Mouse (Mus musculus): ENCODE results near the gene Pik3c2g. TPM values are rescaled to one million over a fixed set of nuclear protein-coding genes. Genes with fewer than 3 reads are reported as not detected.

Pik3c2g gene
- total RNA-seq (2021) (not detected), polyA plus RNA-seq (2012; rRNA removed) (0.09 TPM in 1 of 2 replicates, not detected in the other)
- long read RNA-seq: 0 reads

DNA sequence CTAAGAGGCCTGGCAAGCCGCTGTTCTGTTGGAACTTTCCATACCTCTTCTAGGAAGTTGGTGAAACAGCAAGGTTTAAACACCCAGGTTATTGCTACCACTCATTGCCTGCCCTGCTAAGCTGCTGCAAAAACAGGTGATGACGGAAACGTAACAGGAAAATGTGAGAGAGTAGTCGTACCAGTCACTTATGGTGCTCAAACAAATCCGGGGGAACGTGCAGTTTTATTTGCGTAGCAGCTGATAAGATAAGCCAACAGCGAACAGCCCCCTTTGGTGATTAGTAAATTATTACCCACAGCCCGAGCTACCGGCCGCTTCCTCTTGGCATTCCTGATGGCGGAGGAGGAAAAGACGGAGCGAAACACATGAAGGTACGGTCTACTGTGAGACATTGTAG is at the start of gene Pik3c2g:
TSS of gene Pik3c2g (plus strand) at position 330 of the 400 bp plus-strand sequence.
- no peak within 1 kb of the TSS for H3K9ac ChIP-seq (ENCODE audit: low read depth, low read length)
- TF ChIP-seq CTCF (IDR thresholded peaks at IDR 0.05) (no peak), EP300 (IDR thresholded peaks at IDR 0.05; ENCODE audit: insufficient read depth, low read depth, low read length) (no peak), POLR2A (IDR thresholded peaks at IDR 0.05; ENCODE audit: insufficient read depth, low read depth, low read length) (no peak)
- intact Hi-C loops (cut with DNase I): no loop called here
- H3K79me2 ChIP-seq (replicated peaks; ENCODE audit: control insufficient read depth, insufficient read depth, low read length): no peaks in the 10 kb centered on the region
- H3K27me3 ChIP-seq (ENCODE audit: control insufficient read depth, insufficient read depth, low read length): no peaks in the 10 kb centered on the region
- 14% methylated on average over 15 of the region's 15 CpGs for WGBS
- no peak within 1 kb of the TSS for H3K27ac ChIP-seq
- DNase-seq: no peak
- peaks cover 1% of the 10 kb centered on the region for H3K4me1 ChIP-seq (ENCODE audit: control insufficient read depth, insufficient read depth, low read length)
- no peak within 1 kb of the TSS for H3K4me3 ChIP-seq
- no peaks in the 10 kb centered on the region for H3K36me3 ChIP-seq (ENCODE audit: control insufficient read depth, insufficient read depth, low read length)

DNA sequence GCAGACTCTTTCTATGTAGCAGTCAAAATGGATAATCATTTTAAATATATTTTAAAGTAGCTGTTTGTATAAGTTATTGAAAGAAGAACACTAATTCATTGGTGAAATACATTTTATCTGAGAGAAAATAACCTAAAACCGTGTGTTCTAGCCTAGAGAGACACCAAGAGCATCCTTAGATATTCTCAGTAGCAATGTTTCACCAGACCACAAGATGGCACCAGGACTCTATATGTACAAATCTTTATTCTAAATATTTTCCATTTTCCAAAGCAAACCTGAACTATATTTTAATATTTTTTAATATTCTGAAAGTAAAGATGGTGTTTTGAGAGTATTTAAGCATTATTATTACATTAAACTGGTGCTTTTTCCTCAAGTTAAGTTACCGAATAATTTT is 48.6 kb upstream of the Pik3c2g start:
- no peak overlapping the region for H3K9ac ChIP-seq (ENCODE audit: low read depth, low read length)
- WGBS: 51% methylated on average over 2 of the region's 2 CpGs

DNA sequence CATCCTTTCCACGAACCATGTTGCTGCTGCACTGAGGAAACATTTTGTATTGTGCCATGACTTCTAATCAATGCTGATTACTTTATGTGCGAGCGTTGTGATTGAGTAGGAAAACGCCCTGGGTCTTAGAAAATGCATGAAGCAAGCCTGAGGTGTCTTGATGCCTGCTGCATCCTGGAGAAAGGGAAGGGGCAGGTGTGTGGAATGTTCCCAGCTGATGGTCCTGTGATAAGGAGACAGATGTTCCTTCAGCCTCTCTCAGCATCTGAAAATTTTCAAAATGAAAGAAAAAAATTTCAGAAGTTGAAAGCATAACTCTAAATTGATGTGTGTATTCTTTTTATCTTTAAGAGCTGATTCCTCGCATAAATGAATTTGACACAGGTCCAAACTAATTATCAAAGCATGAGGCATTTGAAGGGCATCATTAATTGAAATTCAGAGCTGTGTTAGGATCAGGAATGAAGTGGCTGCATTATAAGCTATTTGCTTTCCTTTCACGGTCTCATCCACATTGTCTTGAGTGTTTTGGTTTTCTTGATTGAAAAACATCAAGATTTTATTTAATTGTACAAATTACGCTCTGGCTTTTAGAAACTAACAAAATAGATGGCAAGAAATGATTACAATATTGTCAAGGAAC is 31.4 kb upstream of the Pik3c2g start:
- TF ChIP-seq POLR2A (IDR thresholded peaks at IDR 0.05; ENCODE audit: insufficient read depth, low read depth, low read length) (no peak), EP300 (IDR thresholded peaks at IDR 0.05; ENCODE audit: insufficient read depth, low read depth, low read length) (no peak), CTCF (IDR thresholded peaks at IDR 0.05) (no peak)
- Histone ChIP-seq H3K4me3 (no peak overlapping the region), H3K9ac (ENCODE audit: low read depth, low read length) (no peak overlapping the region), H3K36me3 (ENCODE audit: control insufficient read depth, insufficient read depth, low read length) (no peaks in the 10 kb centered on the region), H3K4me1 (ENCODE audit: control insufficient read depth, insufficient read depth, low read length) (no peaks in the 10 kb centered on the region), H3K27me3 (ENCODE audit: control insufficient read depth, insufficient read depth, low read length) (peaks cover 2% of the 10 kb centered on the region; the same call in 1 of the 2 replicates), H3K79me2 (replicated peaks; ENCODE audit: control insufficient read depth, insufficient read depth, low read length) (0 out of 2 replicates have a peak, but pooled peaks cover 2% of the 10 kb centered on the region), H3K27ac (no peak overlapping the region)
- intact Hi-C loops (cut with DNase I): no loop called here
- no peak for DNase-seq
- WGBS: 68% methylated on average over 7 of the region's 7 CpGs

More for the DNA sequence above, 48.6 kb upstream of the Pik3c2g start:
- Histone ChIP-seq H3K79me2 (replicated peaks; ENCODE audit: control insufficient read depth, insufficient read depth, low read length) (no peaks in the 10 kb centered on the region), H3K27me3 (ENCODE audit: control insufficient read depth, insufficient read depth, low read length) (no peaks in the 10 kb centered on the region), H3K27ac (no peak overlapping the region), H3K36me3 (ENCODE audit: control insufficient read depth, insufficient read depth, low read length) (no peaks in the 10 kb centered on the region), H3K4me1 (ENCODE audit: control insufficient read depth, insufficient read depth, low read length) (no peaks in the 10 kb centered on the region), H3K4me3 (no peak overlapping the region)
- intact Hi-C loops (cut with DNase I): no loop called here
- DNase-seq: no peak
- no peak for TF ChIP-seq EP300 (IDR thresholded peaks at IDR 0.05; ENCODE audit: insufficient read depth, low read depth, low read length)
- TF ChIP-seq CTCF (IDR thresholded peaks at IDR 0.05): peak; percentile 48
- TF ChIP-seq POLR2A (IDR thresholded peaks at IDR 0.05; ENCODE audit: insufficient read depth, low read depth, low read length): no peak

DNA sequence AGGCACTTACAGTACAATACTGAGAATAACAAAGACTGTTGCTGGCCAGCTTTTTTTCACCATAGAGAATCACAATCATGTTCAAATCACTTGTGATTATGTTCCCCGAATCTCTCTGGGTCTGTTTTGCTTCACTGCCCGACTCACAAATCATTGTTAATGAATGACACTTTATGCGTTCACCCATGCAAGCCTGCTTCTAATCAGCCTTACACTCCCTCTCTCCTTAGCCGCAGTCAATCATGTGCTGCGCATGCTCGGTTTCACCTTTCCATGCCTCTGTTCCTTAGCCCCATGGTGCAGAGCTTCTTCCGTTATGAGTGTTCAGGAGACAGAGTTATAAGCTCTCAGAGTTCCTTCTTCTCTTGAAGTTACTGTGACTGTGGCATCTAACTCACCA is 17.8 kb upstream of the Pik3c2g start:
- Histone ChIP-seq H3K27ac (no peak overlapping the region), H3K36me3 (ENCODE audit: control insufficient read depth, insufficient read depth, low read length) (no peaks in the 10 kb centered on the region), H3K4me3 (no peak overlapping the region), H3K9ac (ENCODE audit: low read depth, low read length) (no peak overlapping the region), H3K27me3 (ENCODE audit: control insufficient read depth, insufficient read depth, low read length) (no peaks in the 10 kb centered on the region), H3K79me2 (replicated peaks; ENCODE audit: control insufficient read depth, insufficient read depth, low read length) (no peaks in the 10 kb centered on the region), H3K4me1 (ENCODE audit: control insufficient read depth, insufficient read depth, low read length) (no peaks in the 10 kb centered on the region)
- no peak for DNase-seq
- intact Hi-C loops (cut with DNase I): no loop called here
- 68% methylated on average over 7 of the region's 7 CpGs for WGBS
- TF ChIP-seq EP300 (IDR thresholded peaks at IDR 0.05; ENCODE audit: insufficient read depth, low read depth, low read length) (no peak), CTCF (IDR thresholded peaks at IDR 0.05) (no peak), POLR2A (IDR thresholded peaks at IDR 0.05; ENCODE audit: insufficient read depth, low read depth, low read length) (no peak)

DNA sequence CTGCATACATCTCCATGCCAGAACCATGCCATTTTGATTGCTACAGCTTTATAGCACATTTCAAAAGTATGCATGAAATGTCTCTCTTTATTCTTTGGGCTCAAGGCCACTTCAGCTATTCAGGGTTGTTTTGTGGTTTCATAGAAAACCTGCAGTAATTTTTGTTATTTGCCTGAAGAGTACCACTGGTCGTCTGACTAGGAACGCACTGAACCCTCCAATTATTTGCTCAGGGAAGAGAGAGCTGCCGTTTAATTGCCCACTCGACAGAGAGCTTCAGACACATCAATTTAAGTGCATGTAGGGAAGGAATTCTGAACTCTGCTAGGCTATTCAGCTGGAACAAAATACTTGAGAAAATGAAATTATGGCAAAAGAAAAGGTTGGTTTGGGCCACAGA is 11.2 kb upstream of the Pik3c2g start:
- H3K36me3 ChIP-seq (ENCODE audit: control insufficient read depth, insufficient read depth, low read length): no peaks in the 10 kb centered on the region
- no peak overlapping the region for H3K9ac ChIP-seq (ENCODE audit: low read depth, low read length)
- H3K4me3 ChIP-seq: no peak overlapping the region
- H3K4me1 ChIP-seq (ENCODE audit: control insufficient read depth, insufficient read depth, low read length): no peaks in the 10 kb centered on the region
- H3K27ac ChIP-seq: no peak overlapping the region
- intact Hi-C loops (cut with DNase I): no loop called here
- H3K79me2 ChIP-seq (replicated peaks; ENCODE audit: control insufficient read depth, insufficient read depth, low read length): no peaks in the 10 kb centered on the region
- H3K27me3 ChIP-seq (ENCODE audit: control insufficient read depth, insufficient read depth, low read length): no peaks in the 10 kb centered on the region
- no peak for TF ChIP-seq CTCF (IDR thresholded peaks at IDR 0.05)
- TF ChIP-seq EP300 (IDR thresholded peaks at IDR 0.05; ENCODE audit: insufficient read depth, low read depth, low read length): no peak
- 78% methylated on average over 4 of the region's 4 CpGs for WGBS
- no peak for DNase-seq

DNA sequence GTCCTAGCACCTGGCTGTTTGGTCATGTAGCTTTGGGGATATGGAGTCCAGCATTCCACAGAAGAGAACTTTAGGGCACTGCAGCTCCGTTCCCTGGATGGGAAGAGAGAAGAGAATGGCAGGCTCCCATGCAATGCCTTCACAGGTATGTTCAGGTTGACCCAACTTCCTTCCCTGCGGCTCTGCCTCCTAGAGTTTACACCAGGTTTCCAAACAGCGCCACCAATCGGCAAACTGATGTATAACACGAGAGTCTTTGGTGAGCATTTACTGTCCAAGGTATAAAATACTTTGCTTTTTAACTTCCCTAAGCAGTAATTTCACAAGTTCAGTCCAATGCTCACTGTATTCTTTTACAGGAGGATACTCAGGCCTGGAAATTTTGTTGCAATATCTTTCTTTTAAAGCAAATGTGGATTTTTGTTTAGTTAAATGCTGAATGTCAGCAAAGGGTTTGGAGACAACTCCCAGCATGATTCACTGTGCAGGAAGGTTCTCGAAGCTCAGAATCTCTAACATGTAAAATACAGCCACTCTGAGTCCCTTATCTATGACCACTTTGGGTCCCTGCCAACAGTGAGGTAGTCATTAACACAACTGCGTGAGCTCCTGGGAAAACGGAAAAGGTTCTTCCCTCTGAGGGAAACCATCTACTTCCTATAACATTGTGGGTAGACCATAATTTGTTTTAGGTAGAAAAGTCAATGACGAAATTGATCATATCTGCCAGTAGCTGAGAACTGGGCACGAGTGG is 10.6 kb upstream of the Pik3c2g start:
- intact Hi-C loops (cut with DNase I): no loop called here
- WGBS: 29% methylated on average over 10 of the region's 10 CpGs

More for the DNA sequence above, 10.6 kb upstream of the Pik3c2g start:
- Histone ChIP-seq H3K79me2 (replicated peaks; ENCODE audit: control insufficient read depth, insufficient read depth, low read length) (no peaks in the 10 kb centered on the region), H3K27me3 (ENCODE audit: control insufficient read depth, insufficient read depth, low read length) (no peaks in the 10 kb centered on the region), H3K4me1 (ENCODE audit: control insufficient read depth, insufficient read depth, low read length) (no peaks in the 10 kb centered on the region), H3K36me3 (ENCODE audit: control insufficient read depth, insufficient read depth, low read length) (no peaks in the 10 kb centered on the region), H3K9ac (ENCODE audit: low read depth, low read length) (no peak overlapping the region), H3K27ac (no peak overlapping the region), H3K4me3 (no peak overlapping the region)
- TF ChIP-seq CTCF (IDR thresholded peaks at IDR 0.05) (0 out of 2 replicates have a peak, but pooled peaks have one; percentile 3), EP300 (IDR thresholded peaks at IDR 0.05; ENCODE audit: insufficient read depth, low read depth, low read length) (no peak), POLR2A (IDR thresholded peaks at IDR 0.05; ENCODE audit: insufficient read depth, low read depth, low read length) (no peak)
- DNase-seq: no peak
